Mouse (Mus musculus): ENCODE measurements at regions not wholly inside any gene's neighbourhood (a gene's known extent, or its start where the extent isn't known, plus 50 kb on each side); places are given as distances from the start of the nearest gene placed in this dataset.
"Not testable (repeated sequence)": the region's sequence is repeated elsewhere in the genome, so short reads cannot be mapped to it uniquely, and the experiment has no call there.

GRCm38 (mm10) chr13:28840142-28840541, 113.4 kb downstream of the Sox4 start:
- no peak for DNase-seq (ENCODE audit: low spot score in 2 of 2)

- DNase-seq (ENCODE audit: low spot score in 2 of 2), result no peak
These were observed 114.4 kb downstream of the Sox4 start for GRCm38 (mm10) chr13:28839084-28839483.

GRCm38 (mm10) chr13:28838216-28838615, 115.3 kb downstream of the Sox4 start:
- no peak for DNase-seq (ENCODE audit: low spot score in 2 of 2)

GRCm38 (mm10) chr13:28837196-28837595, 116.3 kb downstream of the Sox4 start:
- DNase-seq (ENCODE audit: low spot score in 2 of 2), result not testable (repeated sequence)

- no peak for DNase-seq (ENCODE audit: low spot score in 2 of 2)
These were observed 119.8 kb downstream of the Sox4 start for GRCm38 (mm10) chr13:28833700-28834065.

DNA sequence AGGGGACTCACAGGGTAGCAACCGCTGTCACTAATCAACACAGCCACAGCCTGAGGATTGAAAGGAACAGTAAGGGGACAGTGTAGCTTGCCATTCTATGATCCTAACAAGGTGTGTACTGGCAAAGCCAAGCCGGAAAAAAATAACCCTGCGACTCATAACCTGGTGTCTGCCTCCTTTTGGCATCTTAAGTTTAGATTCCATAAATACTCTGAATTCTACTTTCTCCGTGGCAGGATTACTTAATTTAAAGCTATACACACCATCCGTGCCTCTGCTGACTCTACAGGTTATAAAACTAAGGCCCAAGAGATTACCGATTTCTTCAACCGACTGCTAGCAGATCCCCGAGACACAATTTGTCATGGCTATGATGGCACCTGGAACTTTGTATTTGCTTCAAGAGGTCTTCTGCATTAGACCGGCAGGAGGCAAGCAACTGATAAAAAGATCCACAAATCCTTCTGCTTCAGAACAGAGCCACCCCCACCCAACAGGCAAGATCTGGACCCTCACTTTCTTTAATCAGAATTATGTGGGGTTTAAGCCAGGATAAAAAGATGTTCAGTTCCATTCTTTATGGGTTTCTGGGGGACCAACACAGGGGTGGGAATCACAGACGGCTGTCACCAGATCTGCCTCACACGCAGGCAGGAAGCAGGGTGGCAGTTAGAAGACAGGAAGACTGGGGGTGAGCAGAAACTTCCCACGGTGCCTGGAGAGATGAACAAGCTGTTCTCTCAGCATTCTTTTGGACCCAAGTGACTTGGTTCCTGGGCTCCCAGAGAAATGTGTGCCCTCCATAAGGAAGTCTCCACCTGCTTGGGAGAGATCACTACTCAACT, 120.4 kb downstream of the Sox4 start:
- no peak for DNase-seq (ENCODE audit: low spot score in 2 of 2)

DNA sequence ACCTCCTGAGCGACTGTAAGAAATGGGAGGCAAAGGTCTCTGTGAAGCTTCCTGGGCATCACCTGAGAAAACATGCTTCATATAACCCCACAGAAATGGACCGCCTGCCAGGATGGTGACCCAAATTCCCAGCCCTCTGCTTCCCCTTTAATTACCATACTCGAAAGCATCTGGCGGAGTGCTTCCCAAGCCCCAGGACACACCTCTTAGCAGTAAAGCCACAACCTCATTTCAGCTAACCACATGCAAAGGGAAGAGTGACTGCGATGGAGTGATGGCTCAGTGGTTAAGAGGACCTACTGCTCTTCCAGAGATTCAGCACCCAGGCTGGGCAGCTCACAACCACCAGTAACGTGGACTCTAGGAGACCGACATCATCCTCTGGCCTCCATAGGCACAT, 127.2 kb downstream of the Sox4 start:
- DNase-seq (ENCODE audit: low spot score in 2 of 2), result no peak

- no peak for DNase-seq (ENCODE audit: low spot score in 2 of 2)
These were observed 129.5 kb downstream of the Sox4 start for GRCm38 (mm10) chr13:28823985-28824384.

DNA sequence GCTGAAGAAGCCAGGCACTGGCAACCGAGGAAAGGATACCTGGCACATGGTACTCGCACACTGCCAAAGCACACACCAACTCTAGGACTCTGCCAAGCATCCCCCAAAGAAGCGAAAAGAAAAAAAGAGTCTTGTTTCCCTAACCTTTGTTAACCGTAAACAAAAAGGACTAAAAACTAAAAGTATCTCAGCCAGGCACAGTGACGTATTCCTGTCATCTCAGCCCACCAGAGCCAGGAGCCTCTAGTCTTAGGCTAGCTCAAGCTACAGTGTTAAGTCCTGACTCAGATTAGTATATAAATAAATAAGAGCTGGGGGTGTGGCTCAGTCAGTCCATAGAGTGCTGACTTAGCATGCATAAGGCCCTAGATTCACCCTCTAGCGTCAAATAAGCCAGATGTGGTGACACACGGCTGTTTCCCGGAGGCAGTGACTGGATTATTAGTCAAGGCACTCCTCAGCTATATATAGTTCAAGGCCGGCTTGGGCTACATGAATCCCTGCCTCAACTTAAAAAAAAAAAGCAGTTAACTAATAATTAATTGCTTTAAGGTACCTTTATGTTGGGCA, 130.1 kb downstream of the Sox4 start:
- DNase-seq (ENCODE audit: low spot score in 2 of 2), result no peak

DNA sequence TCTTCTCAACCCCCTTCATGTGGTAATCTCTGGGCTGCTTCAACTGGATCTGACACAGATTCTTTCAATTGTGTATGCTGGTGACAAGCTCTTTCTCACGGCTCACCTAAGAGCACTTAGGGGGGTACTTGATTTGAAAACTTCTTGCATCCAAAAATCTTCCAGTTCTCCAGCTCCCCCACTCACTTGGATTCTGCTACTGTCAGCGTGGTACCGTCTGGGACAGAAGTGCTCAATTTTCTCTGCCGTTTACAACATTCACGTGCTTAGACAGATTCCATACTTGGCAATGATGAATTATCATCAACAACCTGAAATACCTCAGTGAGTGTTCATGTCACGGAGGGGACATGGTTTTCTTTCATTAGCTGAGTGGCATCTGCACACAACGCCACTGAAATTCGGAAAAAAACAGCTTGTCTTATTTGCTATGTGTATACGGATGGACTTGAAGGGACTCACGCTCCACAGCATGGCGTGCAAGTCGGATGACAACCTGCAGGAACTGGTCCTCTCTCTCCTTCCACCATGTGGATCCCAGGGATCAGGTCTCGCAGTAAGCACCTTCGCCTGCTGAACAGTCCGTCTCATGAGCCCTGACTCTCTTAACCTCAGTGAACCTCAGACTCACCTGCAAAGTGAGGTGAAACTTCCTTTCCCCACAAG, 132.5 kb downstream of the Sox4 start:
- DNase-seq (ENCODE audit: low spot score in 2 of 2), result no peak

- DNase-seq (ENCODE audit: low spot score in 2 of 2), result no peak
These were observed 139.4 kb downstream of the Sox4 start for GRCm38 (mm10) chr13:28814127-28814526.

GRCm38 (mm10) chr13:28811667-28812575, 141.6 kb downstream of the Sox4 start:
- no peak for DNase-seq (ENCODE audit: low spot score in 2 of 2)

DNA sequence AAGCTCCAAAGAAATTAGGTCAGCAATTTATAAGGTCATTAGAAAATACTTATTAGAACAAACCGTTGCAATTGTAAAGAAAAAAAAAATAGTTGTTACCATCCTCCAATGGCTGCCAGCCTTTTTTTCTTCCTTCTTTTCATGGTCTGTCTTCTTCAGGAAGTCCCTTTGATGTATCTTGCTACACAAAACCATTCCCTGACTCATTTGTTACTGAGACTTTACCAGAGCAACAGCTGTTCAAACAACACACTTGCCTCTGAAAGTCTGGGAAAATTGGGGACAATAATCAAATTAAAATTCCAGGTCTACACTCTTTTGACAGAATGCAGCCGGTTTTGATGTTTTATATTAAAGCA, 142.5 kb downstream of the Sox4 start:
- DNase-seq (ENCODE audit: low spot score in 2 of 2), result no peak

GRCm38 (mm10) chr13:28810326-28811080, 143.0 kb downstream of the Sox4 start:
- no peak for DNase-seq (ENCODE audit: low spot score in 2 of 2)

DNA sequence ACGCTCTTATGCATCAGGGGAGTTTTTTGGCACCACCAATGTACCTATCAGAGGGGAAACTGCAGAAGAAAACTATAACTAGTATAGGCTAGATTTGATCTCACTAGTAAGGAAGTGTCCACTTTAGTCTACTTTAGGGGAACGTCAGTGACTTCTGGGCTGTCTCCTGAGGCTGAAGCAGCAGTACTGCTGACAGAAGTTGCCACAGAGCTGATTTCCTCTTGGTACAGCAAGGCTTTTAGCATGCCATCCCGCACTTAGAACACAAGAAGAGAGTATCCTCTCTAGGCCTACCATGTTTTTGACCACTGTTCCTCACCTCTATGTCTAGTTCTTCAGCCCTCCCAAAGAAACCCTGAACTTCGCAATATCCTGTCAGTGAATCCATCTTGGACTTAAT, 148.2 kb downstream of the Sox4 start:
- DNase-seq (ENCODE audit: low spot score in 2 of 2), result no peak

DNA sequence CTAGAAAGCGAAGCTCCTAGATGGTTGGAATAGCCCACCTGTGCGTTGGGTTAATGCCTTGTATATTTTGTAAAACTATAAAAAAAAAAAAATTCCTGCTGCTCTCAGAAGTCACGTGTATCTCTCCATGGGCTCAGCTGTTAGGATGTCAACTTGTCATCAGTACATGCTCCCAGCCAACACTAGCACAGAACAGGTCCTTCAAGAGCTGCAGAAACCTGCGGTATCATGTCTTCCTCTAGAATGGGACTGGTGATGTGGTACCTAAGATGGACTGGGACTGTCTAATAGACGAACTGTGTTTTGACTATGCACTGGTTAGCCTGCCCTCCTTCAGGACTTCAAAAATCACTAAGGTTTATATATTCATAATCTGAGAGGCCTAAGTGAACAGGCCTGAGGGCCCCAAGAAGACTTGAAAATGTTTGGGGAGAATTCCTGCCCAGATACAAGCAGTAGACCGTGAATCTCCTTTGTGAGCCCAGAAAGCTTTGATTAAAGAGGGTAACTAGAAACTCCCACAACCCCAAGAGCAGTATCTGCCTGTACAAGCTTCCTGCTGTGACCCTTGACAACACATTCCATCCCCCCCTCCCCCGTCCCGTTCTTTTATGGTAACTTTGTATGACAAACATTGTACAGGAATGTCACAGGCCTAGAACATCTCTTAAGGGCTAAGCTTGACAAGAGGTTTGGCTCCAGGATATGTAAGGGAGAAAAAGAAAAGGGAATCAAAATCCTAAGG, 152.1 kb downstream of the Sox4 start:
- no peak for DNase-seq (ENCODE audit: low spot score in 2 of 2)

- DNase-seq (ENCODE audit: low spot score in 2 of 2), result no peak
These were observed 152.8 kb downstream of the Sox4 start for GRCm38 (mm10) chr13:28800676-28801075.

DNA sequence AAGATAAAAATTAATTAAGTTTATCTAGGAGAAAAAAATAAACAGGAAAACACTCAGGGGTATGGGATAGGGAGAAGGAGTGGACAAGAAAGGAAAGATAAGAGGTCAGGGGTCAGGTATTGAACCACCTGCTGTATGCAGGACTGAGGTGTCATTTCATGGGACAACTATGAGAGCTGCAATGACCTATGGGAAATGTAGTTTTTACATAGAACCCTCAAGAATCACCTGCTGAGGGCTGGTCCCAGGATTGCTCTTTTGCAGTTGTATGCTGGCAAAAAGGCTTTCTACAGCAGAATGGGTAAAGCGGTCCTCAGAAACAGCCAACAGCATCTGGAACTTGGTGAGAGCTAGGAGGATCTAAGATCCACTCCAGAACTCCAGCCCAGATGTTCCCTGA, 154.0 kb downstream of the Sox4 start:
- no peak for DNase-seq (ENCODE audit: low spot score in 2 of 2)

DNA sequence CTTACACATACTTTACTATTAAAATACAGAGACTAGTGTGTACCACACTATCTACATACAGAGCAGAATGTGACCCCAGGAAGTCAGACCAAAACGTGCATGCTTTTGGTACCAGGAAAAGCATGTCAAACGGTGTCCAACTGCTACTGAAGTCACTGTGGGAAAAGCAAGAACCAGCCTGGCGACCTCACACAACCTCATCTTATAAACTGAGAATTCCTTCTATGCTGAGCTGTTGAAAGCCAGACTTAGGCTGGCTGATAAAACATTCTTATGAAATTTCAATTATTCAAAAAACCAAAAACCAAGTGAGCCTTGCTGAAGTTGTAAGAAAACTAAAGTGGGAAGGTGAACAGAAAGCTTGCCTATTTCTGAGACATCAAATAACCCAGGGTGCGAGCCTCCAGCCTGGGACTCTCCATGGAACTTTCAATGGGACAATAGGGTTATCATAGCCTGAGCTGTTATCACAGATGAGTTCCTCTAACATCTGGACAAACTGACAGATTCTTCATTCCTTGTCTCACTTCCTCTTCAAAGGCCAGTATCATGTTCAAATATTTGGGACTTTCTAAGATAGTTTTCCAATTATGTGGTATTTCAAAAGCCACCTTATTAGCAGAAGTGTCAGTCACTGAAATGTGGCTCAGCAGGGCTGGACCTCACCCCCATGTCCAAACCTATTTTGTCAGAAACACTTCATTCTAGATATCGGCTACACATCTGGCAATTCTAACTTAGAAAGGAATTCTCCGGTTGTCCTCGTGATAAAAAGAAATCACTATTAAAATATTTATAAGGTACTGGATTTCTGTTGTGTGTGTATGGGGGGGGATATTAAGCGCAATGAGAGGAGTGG, 155.7 kb downstream of the Sox4 start:
- no peak for DNase-seq (ENCODE audit: low spot score in 2 of 2)

DNA sequence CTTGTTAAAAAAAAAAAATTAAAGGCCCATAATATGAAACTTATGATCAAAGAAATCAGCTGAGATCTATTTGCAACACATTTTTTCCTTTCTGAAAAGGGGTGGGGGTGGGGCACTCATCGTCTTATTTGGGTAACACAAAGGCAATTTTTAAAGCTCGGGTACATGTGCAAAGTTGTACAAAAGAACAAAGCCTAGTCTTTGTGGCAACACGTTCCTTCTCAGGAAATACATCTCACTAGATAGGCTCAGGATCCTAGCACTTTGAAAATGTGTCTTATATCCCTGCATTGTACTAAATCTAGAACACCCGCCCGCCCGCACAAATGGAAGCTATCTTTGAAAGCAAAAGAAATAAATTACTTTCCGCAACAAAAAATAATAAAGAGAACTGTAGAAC, 158.2 kb downstream of the Sox4 start:
- DNase-seq (ENCODE audit: low spot score in 2 of 2), result no peak

Measured in heart, adult 9 months (tissue).